Mouse (Mus musculus) cerebellum, adult (tissue): ENCODE results near the gene Ybx1.
"Not testable (repeated sequence)": the region's sequence is repeated elsewhere in the genome, so short reads cannot be mapped to it uniquely, and the experiment has no call there.

ENCODE experiments used
- ATAC-seq: cut with Nextera tagmentation; 2 replicates; pipeline ENCODE4 v1.9.2; 2017; ENCODE audit warnings: mild to moderate bottlenecking, moderate library complexity, mixed read lengths; ENCODE audit not compliant: insufficient number of reproducible peaks, low FRiP score, low TSS enrichment

Ybx1 gene

DNA sequence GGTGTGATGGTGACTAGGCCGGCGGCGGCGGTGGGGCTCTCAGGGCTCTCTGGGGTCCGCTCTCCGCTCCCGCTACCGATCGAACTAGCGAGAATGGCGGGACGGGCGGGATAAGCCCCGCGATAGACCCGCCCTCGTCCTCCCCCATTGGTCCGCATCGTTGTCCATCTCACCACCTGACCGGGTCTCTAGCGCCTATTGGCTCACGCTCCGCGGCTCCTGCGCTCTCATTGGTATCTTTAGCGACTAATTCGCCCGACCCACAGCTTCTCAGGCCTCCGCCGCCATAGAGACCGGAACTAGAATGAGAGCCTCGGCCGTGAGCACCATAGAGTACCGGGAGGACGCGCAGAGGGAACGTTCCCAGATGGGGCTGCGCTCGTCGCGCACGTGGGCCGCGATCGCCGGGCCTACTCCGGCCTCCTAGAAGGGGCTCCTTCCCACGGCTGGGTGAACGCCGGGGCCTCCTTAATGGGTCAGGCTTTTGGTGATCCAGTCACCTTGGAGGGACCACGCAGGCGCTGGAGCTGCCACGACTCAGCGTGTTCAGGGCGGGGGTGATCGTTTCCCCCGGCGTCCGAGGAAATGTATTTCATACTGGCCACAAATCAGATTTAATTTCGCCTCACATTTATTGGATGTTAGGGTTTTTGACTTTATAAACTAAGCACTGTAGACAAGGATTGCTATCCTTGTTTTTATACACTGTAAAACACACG, at the start of gene Ybx1:
Gene Ybx1, minus strand, starts transcription at position 190 of the 719 bp plus-strand sequence.
- peak; percentile 100 for ATAC-seq

DNA sequence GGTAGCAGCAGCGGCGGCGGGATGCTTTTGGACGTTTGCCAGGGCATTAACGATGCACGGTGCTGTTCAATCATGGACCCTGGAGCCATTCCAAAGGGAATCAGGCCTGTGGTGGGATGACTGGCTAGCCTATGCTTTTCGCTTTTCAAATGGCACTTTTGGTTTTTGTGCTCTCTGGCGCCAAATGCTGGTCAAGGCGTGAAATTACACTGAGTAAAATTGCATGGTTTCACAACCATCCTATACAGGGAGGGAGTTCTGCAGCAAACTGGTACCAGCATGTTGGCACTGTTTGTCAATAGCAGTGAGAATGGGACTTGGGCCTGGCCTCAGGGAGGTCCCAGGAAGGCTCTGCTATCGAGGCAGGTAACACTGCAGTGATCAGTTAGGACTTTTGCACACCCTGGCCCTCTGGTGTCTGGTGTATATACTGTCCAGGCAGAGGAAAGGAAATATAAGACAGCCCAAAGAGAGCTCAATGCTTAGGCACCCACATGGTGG, 44.5 kb upstream of the Ybx1 start:
- ATAC-seq = peak; percentile 49

- no peak for ATAC-seq
Observed at GRCm38 (mm10) chr4:119338422-119338821, 44.0 kb upstream of the Ybx1 start.

GRCm38 (mm10) chr4:119333487-119333886, 39.1 kb upstream of the Ybx1 start:
- no peak for ATAC-seq

GRCm38 (mm10) chr4:119320896-119321550, 26.6 kb upstream of the Ybx1 start:
- ATAC-seq = no peak

DNA sequence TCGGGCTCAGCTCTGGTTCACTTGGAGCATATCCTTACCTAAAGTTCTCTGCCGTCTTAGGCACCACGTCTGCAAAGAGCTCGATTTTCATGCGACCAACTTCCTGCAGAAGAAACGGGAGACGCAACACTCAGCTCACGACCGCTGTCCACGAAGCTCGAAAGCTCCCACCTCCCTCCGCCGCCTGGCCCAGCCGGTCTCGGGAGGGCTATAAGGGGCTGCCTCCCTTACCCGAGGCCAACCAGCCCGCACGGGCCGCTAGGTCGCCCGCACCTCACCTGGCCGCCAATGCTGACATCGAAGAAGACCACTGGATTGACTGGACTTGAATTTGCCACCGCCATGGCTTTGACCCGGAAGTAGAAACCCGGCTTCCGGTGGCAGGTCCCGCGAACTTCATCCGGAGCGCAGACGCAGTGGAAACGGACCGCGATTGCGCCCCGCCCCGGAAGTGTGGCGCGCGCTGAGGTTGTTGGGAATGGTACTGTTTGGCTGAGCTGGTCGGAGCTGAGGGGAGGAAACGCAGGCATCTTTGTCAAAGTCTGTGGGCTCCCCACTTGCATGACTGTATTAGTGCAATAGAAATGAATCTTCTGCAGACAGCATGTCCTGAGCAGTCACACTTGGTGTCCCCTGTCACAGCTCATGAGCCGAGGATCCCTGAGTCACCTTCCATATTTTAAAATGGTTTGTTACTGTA, 25.9 kb upstream of the Ybx1 start, which contains the start of gene Ppih:
Gene Ppih, minus strand, starts transcription at position 416 of the 700 bp plus-strand sequence.
- ATAC-seq = peak; percentile 97

DNA sequence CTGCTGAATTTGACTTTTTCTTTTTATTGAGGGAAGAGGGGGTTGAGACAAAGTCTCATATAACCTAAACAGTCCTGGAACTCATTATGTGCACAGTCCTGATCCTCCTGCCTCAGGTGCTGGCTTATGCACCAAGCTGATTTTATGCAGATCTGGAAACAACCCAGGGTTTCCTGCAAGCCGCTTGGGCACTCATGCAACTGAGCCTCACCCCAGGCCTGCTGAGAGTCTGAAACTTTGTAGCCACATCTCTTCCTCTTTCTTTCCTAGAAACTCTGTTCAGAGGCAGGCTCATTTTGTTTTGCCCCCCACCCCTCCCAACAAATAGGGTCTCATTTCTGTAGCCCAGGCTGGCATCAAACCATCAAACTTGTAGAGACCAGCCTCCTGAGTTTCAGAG, 19.4 kb upstream of the Ybx1 start:
- ATAC-seq = no peak

DNA sequence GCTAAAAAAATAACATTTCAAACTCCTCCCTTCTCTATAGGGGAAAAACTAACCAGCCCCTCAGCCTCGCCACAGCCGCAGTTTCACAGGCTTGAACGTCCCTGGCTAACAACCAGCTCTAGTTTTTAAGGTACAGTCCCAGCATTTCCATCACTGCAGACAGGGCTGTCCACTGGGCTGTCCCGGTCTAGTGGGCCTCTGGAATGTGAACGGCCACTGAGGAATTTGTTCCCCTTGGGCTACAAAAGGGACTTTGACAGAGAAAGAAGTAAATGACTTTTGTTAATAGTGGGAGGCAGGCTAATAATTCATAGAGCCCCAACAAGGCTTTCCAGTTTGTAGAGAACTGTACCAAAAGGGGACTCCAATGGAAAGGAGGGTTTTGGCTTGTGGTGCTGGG, 11.0 kb upstream of the Ybx1 start:
- no peak for ATAC-seq

DNA sequence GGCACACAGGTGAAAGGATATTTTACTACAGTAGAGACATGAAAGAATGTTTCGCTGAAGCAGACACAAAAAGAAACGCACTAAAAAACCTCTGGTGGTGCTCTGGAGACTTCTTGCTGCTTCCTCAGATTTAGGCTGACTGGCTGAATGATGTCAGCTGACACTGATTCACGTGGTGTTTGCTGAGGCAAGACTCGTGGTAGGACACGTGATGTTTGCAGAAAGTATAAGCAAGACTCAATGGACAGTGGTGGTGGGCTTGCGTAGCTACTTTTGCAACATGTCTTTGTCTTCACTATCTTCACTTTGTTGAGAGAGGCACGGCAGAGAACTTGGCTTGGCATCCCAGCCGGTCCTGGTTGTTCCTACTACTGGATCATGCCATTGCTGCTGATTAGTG, 8.9 kb upstream of the Ybx1 start:
- ATAC-seq = no peak

GRCm38 (mm10) chr4:119301777-119302176, 7.4 kb upstream of the Ybx1 start:
- no peak for ATAC-seq

DNA sequence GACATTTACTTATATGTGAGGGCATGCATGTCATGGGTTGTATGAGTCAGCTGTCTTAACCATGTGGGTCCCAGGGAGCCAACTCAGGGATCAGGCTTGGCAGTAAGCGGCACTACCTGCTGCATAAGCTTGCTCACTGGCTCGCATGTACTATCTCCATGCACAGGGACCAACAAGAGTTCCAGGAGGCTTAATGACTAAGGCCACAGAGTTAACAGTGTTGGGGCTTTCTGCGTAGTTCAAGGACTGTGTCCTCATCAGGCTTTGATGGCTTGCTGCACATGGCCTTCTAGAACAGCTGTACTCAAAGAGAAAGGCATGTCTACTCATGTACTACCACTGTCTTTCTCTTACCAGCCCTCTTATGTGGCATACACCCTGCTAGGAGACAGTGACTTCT, 6.4 kb upstream of the Ybx1 start:
- no peak for ATAC-seq

DNA sequence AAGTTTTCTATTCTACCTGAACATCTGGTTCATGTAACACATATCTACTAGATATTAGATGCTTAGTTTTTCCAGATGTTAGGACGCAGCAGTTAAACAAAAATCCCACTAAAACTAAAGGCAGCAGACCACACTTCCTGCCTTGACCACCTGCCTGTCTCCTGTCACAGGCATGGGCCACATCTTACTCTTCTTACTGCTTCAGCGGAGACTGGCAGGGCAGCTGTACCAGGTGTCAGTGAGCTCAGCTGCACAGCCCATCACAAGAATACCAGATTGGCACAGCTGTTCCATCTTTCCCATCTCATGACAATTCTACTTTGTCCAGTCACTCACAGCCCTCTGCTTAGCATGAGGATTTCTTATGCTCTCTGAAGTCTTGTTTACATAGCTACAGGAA, 3.0 kb upstream of the Ybx1 start:
- ATAC-seq = no peak

DNA sequence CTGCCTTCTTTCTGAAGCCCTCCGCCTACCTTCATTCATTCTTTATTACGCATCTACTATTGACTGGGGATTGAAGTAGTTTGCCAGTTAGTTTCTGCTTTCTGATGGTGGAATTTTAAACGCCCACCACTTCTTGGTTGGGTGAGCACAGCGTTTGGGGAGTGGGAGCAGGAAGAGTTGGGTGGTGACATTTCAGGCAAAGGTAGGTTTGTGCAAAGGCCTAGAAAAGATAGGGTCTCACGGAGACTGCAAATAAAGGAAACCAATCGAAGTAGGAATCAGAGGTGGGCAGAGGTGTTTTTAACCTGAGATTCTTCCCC, 690 bp upstream of the Ybx1 start:
- no peak for ATAC-seq

GRCm38 (mm10) chr4:119293574-119294258, 688 bp downstream of the Ybx1 start:
- ATAC-seq = 0 out of 2 replicates have a peak, but pooled peaks have one; percentile 1

- ATAC-seq = no peak
Observed at GRCm38 (mm10) chr4:119292771-119293573, 1.4 kb downstream of the Ybx1 start.

DNA sequence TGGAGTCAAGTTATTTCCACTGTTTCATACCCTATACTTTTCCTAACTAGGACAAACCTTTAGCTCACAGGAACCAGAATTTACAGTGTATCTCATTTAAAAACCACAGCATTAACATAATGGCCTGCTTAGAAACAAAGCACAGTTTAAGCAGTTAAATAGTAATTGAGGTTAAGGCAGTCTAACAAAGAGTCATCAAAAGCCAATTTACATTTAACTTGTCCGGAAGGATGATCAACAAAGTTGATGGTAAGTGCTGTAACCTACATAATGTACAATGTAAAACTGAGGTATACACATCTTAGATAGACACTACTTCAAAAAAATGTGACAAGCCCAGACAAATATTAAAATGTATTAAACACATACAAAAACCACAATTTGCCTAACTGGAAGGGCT, 2.5 kb downstream of the Ybx1 start:
- ATAC-seq = no peak

DNA sequence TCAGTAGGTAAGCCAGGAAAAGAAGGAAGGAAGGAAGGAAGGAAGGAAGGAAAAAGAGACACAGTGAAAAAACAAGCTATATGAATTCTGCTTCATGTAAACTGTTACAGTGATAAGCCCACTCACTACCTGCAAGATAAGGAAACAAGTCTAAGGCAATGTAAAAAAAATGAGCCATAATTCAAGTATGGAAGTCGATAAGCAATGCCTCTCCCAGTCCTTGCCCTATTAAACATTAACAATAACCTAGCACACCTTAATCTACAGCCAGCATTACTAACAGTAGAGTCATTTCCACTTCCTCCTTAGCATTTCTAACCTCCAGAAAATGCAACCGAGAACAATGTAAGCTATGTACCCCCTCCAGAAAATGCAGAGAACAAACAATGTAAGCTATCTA, 9.1 kb downstream of the Ybx1 start:
- no peak for ATAC-seq

DNA sequence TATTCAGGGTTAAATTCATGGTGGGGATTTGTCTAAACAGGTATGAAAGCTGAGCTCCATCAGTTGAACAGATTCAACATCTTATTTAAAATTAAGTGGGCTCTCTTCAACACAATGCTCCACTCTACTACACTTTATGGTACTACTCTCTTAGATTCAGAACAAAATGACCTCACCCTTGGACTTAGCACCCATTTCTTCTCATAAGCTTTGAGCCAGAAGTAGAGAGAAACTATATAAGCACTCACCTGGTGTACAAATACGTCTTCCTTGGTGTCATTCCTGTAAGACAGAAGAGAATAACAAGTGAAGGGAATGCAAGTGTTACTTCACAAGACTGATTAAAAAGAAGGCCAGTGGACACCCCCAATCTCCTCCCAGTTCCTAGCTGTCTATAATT, 9.5 kb downstream of the Ybx1 start:
- no peak for ATAC-seq

DNA sequence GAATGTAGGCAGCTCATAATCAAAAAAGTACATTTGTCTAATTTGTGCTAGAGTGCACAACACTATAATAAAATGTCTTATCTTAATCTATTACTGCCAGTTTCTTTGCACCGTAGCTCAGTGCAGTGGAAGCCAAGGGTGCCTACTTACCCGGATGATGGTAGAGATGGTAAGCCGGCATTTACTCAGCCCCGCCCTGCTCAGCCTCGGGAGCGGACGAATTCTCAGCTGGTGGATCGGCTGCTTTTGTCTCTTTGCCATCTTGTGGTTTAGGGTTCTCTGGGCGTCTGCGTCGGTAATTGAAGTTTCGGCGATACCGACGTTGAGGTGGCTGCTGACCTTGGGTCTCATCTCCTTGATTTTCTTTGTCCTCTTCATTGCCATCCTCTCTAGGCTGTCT, 15.6 kb downstream of the Ybx1 start:
- not testable (repeated sequence) for ATAC-seq

- no peak for ATAC-seq
Observed at GRCm38 (mm10) chr4:119275726-119276125, 18.7 kb downstream of the Ybx1 start.
